Mouse (Mus musculus) monocyte, adult 2 months (primary cell): ENCODE measurements at regions not wholly inside any gene's neighbourhood (a gene's known extent, or its start where the extent isn't known, plus 50 kb on each side); places are given as distances from the start of the nearest gene placed in this dataset.

Source experiments
- DNase-seq, 2 experiments: peaks; one replicate each; pipeline ENCODE4 v3.0.0; 2022; ENCODE audit warnings: low spot score in 2 of 2, low read depth in 1 of 2

DNA sequence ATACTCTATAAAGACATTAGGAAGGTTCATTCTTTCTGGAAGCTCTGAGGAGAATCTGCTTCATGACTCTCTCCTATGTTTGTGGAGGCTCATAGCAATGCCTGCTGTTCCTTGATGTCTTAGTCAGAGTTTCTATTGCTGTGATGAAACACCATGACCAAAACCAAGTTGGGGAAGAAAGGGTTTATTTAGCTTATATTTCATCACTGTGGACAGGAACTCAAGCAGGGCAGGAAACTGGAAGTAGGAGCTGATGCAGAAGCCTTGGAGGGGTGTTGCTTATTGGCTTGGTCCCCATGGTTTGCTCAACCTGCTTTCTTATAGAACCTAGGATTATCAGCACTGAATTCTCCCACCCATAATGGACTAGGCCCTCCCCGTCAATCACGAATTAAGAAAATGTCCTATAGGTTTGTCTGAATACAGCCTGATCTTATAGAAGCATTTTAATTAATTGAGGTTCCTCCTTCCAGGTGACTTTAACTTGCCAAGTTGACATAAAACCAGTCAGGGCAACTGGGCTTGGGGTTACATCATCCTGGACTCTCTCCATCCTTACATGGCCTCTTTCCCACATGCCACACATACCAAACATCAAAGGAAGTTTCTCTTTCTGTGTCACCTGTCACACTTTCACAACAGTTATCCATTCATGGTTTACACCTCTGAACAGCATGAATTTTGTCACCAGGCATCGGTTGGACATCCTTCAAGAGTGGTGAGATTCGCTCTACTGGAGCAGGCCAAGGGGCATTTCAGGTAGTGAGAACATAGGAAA, 85.3 kb upstream of the Serp2 start:
- DNase-seq = peak in 1 of 2 experiments; percentile 17

DNA sequence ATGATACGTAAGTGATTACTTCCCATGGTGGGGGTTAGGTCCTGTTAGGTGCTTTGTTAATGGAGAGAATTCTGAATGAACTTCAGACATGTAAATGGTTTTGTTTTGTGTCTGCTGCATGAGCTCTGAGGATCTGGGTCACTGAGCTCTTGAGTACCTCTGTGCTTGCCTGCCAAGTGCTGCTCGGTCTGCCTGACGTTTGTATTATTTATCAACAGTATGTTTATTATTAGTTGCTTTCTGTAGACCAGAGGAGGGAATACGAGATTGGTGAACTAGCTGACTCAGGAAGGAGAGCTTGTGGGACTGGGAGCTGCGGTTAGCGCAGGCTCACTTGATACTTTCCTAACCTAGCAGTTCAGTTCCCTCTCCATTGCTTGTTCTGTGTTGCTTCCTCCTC, 76.5 kb upstream of the Serp2 start:
- no peak for DNase-seq

DNA sequence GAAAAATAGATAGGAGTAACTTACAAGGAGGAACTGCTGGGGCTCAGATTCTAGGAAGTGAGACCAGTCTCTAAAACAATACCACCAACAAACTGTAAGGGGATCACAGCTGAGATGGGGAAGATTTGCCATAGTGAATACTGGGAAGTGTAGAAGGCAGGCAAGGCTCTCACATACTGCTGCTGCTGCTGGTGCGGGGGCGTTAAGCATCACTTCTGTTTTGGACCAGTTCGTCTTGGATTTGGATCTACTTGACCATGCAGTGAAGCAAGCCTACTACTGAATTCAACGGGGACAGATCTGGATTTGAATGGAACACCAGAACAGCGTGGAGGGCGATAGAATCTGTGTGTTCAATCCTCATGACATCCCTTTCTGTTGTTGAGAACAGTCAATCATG, 76.1 kb upstream of the Serp2 start:
- no peak for DNase-seq

DNA sequence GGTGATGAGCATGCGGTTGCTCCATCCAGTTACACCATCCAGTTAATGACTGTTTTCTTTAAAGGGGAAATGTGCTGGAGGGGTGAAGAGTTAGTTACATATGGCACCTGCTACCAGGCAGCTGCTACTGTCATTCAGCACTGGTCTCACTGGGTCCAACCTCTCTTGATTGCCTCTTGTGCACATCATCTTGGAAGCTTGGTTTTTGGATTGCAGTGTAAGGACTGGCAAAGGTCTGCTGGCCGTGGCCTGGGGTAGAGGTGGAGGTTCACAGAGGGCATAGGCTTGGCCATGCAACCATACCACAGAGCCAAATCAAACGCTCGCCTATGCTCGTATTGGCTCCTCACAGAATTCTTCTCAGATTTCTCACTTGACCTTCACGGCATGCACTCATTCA, 75.1 kb upstream of the Serp2 start:
- DNase-seq = no peak

DNA sequence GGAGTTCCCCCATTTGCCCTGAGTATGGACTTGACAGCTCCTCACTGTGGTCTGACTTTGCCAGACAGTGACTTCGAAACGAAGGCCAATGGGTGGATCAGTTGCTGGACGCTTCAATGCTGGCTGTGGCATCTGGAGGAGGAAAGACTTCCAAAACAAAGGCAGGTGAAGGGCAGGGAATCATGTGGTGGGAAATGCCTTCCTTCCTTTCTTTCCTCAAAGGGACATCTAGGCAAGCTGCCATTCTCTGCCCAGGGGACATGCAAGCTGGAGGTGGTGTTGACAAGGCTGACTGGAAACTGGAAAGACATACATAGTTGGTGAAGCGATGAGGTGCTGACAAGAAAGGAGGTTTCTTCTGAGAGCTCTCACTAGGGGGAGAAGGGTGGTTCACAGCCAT, 74.5 kb upstream of the Serp2 start:
- DNase-seq = no peak

DNA sequence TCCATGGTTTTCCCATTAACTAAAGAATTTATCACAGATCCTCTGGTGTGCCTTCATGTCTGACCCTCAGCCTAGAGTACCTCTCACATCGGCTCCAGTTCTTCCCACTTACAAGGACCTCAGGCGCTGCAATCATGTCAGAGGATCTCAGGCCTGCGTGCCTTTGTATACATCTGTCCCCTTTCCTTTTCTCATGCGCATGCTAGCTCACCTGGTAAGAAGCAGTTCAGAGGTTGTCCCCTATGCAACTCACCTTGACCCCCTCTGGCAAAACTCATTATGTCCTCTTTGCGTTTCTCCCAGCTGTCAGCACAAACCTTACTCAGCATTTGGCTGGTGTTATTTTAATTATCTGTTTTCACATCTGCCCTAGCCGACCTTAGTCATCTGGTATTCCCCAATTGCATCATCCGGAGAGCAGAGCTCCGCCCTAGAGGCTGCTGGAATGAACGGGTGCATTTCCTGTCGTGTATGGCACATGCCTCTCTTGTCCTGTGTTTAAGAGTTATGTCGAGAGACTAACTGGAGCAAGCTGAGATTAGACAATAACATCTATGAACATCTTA, 73.3 kb upstream of the Serp2 start:
- no peak for DNase-seq

DNA sequence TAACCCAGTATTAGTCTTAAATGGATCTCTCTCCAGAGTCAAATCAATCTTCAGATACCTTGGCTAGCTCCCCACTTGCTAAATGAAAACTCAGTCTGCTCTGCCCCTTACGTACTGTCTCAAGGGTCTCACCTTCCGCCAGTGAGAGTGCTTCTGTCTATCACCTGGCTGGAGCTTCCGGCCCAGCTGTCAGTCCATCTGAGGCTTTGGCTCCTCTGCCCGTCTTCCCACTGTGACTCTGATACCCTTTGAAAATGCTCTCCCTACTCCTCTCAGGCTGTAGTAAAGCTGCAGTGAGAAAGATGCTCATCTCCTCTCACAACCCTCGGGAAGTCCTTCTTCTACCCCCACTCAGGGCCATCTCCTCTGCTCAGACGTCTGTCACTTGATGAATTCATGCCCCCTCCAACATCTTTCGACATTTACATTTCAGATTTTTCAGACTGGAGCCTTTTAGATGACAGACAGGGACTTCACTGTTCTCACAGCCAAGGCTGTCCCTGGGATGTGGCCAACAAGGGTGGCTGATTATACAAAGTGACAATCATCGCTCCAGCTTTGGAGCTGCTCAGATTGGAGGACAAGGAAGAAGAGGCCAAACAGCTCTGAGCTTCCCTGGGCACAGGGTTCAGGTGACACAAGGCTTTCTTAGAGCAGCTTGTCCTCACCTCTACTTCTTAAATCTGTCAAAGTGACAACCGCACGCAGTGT, 71.6 kb upstream of the Serp2 start:
- DNase-seq = no peak

DNA sequence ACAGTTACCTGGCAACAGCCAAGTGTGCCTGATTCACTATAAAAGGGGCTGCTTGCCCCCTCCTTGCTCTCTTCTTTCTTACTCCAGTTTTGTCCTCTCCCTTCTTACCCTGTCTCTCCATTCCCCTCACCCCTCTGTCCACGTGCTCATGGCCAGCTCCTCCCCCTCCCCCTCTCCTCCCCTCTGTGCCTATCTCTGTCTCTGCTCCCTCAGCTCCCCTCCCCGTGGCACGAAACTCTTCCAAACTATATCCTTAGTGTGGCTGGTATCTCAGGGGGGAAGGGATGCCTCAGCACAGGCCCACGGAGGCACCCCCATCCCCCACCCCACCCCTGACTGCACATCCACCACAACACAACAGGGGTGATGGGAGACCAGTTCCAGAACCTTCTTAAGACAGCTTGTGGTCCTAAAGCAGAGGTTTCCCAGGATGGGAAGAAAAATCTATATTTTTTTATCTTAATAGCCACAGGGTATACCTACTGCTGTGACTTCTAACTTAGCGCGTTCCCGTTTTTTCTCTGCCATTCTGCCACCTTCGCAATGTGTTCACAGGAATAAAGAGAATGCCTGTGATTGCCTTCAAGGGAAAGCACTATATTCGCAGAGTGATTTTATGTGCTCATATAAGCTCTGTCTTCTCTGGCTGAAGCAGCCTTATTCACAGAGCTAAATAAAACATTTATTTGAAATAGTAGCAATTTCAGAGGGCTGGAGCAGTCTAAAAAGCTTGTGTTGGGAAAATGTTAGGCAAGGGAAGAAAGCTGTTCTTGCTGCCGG, 69.1 kb upstream of the Serp2 start:
- no peak for DNase-seq

DNA sequence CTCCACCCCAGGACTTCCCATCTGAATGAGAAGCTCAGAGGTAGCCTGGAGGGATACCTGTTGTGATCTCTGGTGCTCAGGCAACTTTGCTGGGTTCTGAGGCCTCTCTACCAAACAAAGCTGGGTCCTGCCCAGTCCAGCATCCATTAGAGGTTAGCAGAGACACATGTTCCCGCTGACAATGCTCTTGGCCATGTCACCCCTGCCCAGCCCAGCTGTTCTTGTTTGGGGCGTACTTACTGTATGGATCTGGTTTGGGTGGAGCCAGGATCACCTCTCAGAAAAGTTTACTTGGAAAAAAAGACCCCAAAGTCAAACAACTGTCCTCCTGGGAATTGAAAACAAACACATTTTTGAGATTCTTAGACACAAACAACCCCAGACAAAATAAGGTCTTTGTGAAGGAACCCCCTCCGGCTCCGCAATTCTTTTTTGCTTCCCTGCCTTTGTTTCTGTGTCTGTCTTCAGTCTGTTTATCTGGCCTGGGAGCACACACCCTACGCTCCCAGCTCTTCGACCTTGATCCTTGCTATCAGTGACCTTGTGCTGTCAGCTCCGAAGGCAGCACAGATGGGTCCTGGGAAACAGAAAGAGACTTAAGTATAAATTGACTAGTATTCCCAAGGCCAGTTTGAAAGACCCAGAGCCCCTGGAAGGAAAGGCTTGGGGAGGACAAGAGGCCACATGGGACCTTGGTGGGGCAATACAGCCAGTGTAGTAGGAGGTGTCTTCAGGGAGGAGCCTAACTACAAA, 68.1 kb upstream of the Serp2 start:
- no peak for DNase-seq

DNA sequence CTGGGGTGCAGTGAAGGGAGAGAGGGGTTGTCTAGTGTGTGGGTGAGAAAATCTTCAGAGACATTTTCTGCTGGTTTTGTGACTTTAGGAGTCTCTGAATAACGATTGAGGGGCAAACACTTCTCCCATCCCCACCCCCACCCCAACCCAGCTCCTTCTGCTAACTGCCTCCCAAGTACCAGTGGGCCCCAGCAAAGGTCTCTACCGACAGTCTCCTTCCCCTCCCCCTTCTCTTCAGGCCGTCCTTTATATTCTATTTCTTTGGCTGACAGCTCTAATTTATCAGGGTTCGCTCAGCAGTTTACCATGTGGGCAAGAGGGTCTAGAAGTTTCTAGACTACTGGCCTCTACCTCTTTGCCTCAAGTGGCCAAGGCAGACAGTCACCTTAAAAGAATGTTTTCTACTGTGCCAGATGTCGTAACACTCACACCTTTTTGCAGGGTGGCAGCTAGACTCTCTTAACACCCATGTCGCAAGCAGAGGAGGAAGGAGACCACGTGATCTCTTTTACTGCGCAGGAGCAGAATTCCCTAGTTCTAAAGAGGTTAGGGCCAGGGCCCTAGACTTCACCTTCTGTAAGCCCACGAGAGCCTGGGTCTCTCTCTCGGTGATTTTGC, 66.8 kb upstream of the Serp2 start:
- no peak for DNase-seq

DNA sequence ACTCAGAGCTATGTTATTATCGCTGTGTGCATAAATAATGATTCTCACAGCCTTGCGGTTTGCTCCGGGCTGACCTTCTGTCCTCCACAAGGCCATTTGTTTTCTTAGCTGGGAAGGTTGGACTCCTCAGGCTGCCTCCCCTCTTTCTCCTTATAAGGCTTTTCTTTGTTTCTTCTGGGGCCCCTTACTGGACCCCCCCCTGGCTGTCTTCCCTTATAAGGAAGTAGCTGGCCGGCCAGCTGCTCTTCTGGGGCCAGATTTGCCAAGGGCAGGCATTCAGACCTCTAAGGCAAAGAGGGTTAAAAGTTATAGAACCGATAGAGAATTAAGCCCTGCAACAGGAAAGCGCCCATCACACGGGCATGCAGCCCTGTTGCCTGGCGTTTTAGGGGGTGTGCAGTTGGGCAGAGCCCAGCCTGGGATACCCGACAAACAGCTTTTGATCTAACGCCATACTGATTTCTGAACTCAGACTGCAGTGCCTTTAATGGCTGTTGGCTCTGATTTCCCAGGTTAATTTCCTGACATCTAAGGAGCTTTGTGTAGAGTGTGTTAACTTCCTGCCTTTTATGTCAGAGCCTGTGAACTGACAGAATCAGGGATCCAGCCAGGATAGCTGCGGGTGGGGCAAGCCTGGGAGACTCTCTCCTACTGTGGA, 66.1 kb upstream of the Serp2 start:
- no peak for DNase-seq

DNA sequence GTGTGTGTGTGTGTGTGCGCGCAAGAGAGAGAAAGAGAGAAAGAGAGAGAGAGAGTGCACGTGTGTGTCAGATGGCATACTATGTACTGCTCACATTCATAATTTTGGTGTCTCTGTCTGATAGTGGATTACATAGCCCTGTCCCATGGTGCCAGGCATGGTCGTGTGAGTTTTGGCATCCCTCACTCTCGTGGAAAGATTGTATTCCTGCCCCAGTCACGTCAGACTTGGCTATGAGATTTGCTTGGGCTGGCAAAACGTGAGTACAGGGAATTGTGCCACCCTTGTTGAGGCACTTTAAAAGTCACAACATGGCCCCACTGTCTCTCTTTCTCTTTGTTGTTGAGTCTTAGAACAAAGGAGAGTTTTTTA, 62.3 kb upstream of the Serp2 start:
- no peak for DNase-seq

DNA sequence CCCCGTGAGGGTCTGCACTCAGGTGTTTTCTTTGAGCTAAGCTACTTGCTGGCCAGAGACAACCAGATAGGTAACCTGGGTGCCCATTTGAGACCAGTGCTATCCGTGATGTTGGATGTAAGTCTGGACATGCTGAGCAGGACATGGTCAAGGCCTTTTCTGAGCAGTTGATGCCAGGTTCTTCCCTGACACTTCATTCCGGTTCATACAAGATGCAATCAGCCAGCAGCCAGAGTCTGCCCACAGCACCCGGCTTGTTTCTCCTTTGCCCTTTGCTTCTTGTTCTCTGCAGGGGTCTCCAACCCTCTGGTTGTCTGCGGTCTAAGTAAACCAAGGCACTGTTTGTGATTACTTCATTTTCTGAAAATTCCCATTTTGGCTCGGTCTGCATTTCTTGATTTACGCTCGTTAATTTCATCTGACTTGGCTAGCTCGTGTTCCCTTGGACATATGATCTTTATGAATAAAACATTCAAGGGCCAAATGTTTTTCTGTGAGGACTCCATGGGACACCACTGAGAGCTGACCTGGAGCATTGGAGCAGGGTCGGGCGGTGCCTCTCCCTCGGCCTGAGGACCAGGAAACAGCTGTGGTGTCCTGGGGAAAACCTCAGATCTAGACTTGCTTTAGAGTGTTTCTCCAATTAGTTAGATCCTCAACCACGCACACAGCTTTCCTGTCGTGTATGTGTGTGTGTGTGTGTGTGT, 61.8 kb upstream of the Serp2 start:
- no peak for DNase-seq

DNA sequence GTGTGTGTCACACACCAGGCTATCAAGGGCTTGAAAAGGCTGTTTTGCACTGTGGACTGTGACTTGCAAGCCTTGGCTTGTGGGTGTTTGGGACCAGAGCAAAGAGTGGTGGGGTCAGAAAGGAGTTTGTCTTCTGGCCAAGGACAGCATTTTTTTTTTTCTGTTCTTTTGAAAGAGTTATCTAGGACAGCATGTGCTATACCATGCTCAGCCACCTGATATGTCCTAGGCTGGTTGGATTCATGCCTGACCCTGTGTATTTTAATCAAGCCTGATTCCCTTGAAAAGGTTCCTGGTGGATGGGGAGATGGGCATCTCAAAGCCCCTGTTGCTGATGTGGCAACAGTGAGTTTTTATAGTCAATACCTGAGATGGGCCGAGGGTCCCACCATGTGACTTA, 61.2 kb upstream of the Serp2 start:
- DNase-seq = no peak

DNA sequence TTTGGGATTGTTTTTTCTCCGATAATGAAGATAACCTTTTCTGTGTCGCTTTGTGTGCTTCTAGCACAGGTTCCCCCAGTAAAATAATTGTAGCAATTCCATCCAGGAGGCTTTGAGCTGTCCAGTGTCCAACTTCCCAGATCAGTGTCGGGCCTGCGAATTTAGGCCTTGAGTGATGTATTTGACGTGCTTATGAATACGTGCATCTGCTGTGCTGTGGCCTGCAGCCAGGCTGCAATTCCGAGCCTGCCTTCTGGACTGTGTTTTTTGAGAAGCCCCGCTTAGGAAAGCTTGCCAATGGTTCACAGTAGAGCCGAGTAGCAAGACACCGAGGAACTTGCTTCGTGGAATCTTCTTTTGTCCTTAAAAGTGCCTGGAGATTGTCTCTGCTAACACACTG, 60.8 kb upstream of the Serp2 start:
- DNase-seq = no peak

DNA sequence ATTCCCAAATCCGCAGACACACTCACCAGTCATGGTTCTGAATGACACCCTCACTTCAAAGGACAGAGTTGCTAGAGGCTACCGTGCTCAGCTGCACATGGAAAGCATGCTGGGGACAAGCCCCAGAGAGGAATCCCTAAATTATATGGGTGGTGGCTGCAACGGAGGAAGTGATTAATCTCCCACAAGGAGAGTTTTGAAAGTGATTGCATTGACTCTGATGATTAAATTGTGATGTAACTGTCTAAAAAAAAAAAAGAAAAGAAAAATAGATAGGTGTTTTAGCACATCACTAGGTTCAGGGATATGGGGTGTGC, 59.6 kb upstream of the Serp2 start:
- no peak for DNase-seq

DNA sequence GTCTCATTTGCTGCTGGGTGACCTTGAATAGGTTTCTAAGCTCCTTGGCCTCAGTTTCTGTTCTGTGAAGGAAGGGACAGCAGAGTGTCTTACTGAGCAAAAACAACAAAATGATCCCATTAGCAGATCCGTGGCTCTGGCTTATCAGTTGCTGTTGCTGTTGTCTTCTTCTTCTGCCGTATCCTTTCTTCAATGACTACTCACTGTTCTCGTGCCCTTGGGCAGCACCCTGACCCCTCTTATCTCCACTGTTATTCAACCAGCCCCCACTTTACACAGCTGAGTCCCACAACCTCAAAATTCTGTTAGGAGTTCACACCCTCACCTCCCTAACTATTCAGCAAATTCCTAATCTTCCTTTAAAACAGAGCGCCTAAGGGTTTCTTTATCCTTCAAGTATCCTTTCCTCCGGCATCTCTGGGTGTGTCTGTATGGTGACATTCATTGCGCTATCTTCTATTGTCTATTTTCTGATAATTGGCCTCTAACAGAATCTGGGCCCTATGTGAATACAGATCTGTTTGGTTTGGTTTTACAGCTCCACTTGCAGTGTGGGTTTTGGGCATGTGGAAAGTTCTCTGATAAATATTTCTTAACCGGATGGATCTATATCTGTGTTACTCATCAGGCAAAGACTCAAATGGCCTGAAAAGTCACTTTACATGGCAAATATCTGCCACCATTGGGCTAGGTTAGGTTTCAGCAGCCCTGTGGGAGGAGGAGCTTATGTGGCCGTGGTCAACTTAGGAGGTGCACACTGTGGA, 59.1 kb upstream of the Serp2 start:
- no peak for DNase-seq

DNA sequence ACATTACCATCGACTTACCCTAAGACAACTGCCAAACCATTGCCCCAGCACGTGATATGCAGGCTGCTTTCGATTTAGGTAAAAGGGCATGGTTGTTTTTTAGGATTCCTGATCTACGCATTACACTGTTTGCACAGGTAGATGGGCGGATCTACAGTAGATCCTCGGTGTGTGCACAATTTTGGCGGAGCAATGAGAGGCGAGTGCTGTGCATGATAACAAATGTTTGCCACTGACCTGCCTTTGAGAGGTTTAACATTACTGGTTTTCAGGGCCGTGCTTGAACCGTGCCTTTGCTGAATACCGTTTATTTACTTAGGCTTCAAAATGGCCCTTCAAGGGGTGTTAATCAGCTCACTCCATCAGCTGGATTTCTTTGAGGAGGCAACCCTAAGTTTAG, 58.5 kb upstream of the Serp2 start:
- DNase-seq = no peak

DNA sequence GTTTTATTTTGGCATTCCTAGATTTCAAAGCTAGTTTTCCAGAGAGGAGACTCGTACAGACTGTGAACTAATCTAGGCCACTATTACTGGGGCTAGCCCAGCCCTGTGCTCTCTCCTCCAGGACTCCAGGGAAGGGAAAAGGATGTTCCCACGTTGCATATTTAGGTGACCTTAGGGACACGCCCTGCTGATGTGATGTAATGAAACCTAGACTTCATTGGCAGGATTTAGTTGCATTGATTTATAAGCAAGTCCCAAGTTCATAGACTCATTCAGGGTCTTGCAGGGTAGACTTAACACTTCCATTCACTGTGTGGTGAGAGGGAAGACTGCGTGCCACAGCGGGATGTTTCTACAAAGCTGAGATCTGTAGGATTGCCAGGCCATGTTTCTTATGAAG, 58.0 kb upstream of the Serp2 start:
- no peak for DNase-seq
